13 mouse cellular contexts compared by ENCODE assay signal in the genomic region with DNA sequence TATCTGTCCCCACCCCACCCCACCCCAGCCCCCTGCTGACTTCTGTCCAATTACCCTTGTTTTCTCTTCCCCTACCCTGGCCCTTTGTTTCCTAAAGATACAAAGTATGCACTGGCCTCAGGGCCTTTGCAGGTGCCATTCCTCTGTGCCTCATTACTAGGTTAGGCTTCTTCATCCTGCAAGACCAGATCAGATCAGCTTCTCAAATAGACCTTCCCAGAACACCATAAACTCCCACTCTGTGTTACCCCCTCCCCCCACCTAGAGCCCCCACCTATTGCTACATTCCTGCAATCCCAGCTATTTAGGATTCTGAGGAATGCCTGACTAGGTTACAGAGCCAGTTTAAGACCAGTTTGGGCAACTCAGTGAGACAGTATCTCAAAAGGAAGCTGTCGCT.
"Had no signal": no experiment of that assay in that cellular context is flagged by ENCODE, and none has a peak within 500 bp of the region (broad histone marks: within the 10 kb centered on the region; RNA-seq: fewer than 3 reads in every experiment).

No protein-coding gene starts in this region.

- H3K4me2 ChIP-seq: limb, embryonic 13.5 days; midbrain, embryonic 13.5 days had no signal

- H3K9me3 ChIP-seq: limb, embryonic 13.5 days; midbrain, embryonic 13.5 days; neural tube, embryonic 12.5 days had no signal

- H3K27ac ChIP-seq: neural tube, embryonic 12.5 days had no signal

- H3K9ac ChIP-seq: limb, embryonic 13.5 days had no signal

- H3K4me3 ChIP-seq: layer of hippocampus, adult 2 months; limb, embryonic 13.5 days; midbrain, embryonic 13.5 days; myocyte; neural tube, embryonic 12.5 days had no signal

- H3K27me3 ChIP-seq: limb, embryonic 13.5 days; midbrain, embryonic 13.5 days; neural tube, embryonic 12.5 days had no signal

- DNase-seq: kidney, adult 18-20 months; left cerebral cortex, postnatal 4 days; lung, embryonic 14.5 days; lung, postnatal 10 days; right cerebral cortex, postnatal 4 days; spleen, adult 18-20 months; thymus, adult 18-20 months; thymus, postnatal 25 days had no signal
